Mouse (Mus musculus): ENCODE data around the gene Ppwd1. TPM values are rescaled to one million over a fixed set of nuclear protein-coding genes. Genes with fewer than 3 reads are reported as not detected.
"Not testable (repeated sequence)": the region's sequence is repeated elsewhere in the genome, so short reads cannot be mapped to it uniquely, and the experiment has no call there.

Gene Ppwd1
- polyA plus RNA-seq (2016; fragmentation: Nextera tagmentation; extraction: Ambion mirVana), result 19.8 and 21.6 TPM in 2 replicates

DNA sequence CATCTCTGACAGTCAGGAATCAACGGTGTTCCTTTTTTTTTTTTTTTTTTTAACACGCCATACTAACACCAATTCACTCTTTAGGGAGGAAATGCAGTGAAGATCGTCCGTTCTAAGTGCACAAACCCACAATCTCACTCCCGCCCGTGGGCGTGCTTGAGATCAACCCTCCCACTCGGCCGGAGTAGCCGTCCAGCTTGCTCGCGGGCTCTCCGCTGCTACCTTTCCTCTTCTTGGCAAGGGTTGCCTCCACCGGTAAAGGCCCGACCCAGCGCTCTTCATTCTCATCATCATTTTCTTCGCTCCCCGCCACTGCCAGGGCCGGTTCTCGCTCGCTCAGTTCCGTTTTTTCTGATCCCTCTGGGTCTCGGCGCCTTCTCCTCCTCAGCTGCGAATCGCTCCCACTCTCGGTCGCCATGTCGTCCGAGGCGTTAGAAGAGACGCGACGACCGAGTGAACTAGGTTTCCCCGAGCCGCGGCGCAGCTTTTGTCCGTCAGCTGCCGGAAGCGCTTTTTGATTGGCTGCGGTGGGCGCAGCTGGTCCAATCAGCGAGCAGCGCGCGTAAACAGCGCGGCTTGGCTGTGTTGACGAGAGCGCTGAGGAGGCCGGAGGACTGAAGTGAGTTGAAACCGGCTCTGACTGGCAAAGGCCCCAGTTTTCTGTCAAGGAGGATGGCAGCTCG, at the start of gene Ppwd1, which contains the start of gene Cenpk:
Ppwd1 (minus strand) TSS at position 460 of the 683 bp plus-strand sequence.
Cenpk (plus strand) TSS at position 228 of the 683 bp plus-strand sequence.
- Histone ChIP-seq H3K36me3 (replicated peaks) (peaks cover 23% of the 10 kb centered on the region), H3K27me3 (replicated peaks; ENCODE audit: low read depth, poor library complexity, severe bottlenecking) (no peaks in the 10 kb centered on the region), H3K27ac (replicated peaks) (peak within 1 kb of the TSS; percentile 97), H3K4me3 (peak within 1 kb of the TSS; percentile 77), H3K9me3 (no peaks in the 10 kb centered on the region), H3K4me1 (peaks cover 22% of the 10 kb centered on the region)
- peak; percentile 98 for DNase-seq (ENCODE audit: low spot score)
- under 1% methylated on average over 55 of the region's 55 CpGs for WGBS

DNA sequence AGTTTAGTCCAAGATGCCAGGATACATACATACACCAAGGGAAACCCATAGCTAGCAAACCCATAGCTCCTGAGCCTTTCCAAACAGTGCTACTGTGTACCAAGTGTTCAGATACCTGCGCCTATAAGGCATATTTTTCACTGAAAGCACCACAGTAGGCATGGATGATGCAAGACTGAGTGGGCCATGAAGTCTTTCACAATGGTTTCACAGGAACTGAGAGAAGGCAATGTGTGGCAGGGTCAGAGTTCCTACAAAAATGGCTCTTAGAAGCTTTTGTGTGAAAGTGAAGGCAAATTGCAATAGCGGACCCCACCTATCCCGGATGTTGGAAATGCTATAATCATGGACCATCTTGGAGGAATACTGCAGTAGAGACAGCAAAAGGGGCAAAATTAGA, 30.4 kb upstream of the Ppwd1 start:
- 91% methylated on average over 3 of the region's 3 CpGs for WGBS
- DNase-seq (ENCODE audit: low spot score), result no peak
- H3K9me3 ChIP-seq, result no peaks in the 10 kb centered on the region
- no peaks in the 10 kb centered on the region for H3K27me3 ChIP-seq (replicated peaks; ENCODE audit: low read depth, poor library complexity, severe bottlenecking)
- no peaks in the 10 kb centered on the region for H3K36me3 ChIP-seq (replicated peaks)
- no peaks in the 10 kb centered on the region for H3K4me1 ChIP-seq
- H3K4me3 ChIP-seq, result no peak overlapping the region
- no peak overlapping the region for H3K27ac ChIP-seq (replicated peaks)

DNA sequence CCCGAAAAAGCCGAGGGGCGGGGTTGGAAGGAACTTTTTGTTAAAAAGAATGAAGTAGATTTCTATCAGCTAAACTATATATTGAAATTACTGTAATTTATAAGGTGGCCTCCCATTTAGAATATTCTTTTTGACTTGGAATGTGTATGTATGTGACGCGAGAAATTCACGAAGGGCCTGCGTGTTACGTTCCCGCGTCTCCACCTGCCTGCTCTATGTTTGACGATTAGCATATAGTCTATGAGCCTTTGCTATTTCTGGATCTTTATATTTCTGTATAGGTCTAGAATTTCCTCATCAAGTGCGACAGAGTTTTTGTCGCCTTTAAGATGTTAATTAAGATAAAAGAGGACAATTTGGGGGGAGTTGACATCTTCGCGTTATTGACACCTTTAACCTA, 538 bp upstream of the Ppwd1 start:
- no peak for DNase-seq (ENCODE audit: low spot score)
- Histone ChIP-seq H3K27ac (replicated peaks) (peak overlapping the region; percentile 97), H3K9me3 (no peaks in the 10 kb centered on the region), H3K4me1 (peaks cover 22% of the 10 kb centered on the region), H3K4me3 (peak overlapping the region; percentile 77), H3K27me3 (replicated peaks; ENCODE audit: low read depth, poor library complexity, severe bottlenecking) (no peaks in the 10 kb centered on the region), H3K36me3 (replicated peaks) (peaks cover 24% of the 10 kb centered on the region)
- WGBS, result 9% methylated on average over 15 of the region's 15 CpGs

DNA sequence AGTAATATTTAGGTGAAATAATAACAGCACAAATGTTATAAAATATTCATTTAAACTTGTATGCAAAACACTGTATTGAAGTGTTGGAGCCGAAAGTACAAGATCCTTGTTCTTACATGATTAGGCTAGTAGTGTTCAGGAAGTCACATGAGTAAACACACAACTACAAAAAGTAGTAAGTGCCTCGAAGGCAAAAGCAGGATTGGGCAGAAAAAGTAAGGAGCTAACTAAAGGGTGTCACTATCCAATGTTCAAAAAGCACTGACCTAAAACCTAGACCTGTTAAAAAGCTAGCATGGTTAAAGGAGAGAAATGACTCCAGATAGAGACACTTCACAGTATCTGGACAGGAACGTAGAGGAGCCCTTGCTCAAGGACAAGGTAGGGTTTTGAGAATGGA, 1.2 kb downstream of the Ppwd1 start:
- DNase-seq (ENCODE audit: low spot score), result no peak
- Histone ChIP-seq H3K27me3 (replicated peaks; ENCODE audit: low read depth, poor library complexity, severe bottlenecking) (no peaks in the 10 kb centered on the region), H3K27ac (replicated peaks) (0 out of 2 replicates have a peak overlapping the region, but pooled peaks have one; percentile 31), H3K9me3 (no peaks in the 10 kb centered on the region), H3K4me3 (peak overlapping the region; percentile 77), H3K36me3 (replicated peaks) (peaks cover 24% of the 10 kb centered on the region), H3K4me1 (peaks cover 22% of the 10 kb centered on the region)
- WGBS, result 73% methylated on average over 3 of the region's 3 CpGs

DNA sequence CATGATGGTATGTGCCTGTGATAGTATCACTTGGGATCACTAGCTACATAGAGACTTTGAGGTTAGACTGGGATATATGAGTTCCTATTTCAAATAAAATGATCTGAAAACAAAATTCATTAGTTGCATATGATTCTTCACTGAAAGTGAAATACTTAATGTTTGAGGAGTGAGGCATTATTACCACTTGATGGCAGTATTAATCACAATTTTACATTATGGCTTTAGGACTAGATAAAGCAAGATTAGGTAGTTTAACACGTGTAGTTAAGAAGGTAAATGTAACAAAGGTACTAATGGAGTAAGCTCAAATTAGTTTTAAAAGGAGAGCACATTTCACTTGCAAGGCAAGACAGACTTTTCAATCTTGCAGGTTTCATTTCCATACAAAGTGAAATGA, 24.3 kb downstream of the Ppwd1 start:
- no peak overlapping the region for H3K27ac ChIP-seq (replicated peaks)
- no peaks in the 10 kb centered on the region for H3K4me1 ChIP-seq
- H3K9me3 ChIP-seq, result no peaks in the 10 kb centered on the region
- 85% methylated on average over 1 of the region's 1 CpGs for WGBS
- peaks cover 70% of the 10 kb centered on the region for H3K36me3 ChIP-seq (replicated peaks)
- no peak for DNase-seq (ENCODE audit: low spot score)
- no peak overlapping the region for H3K4me3 ChIP-seq
- no peaks in the 10 kb centered on the region for H3K27me3 ChIP-seq (replicated peaks; ENCODE audit: low read depth, poor library complexity, severe bottlenecking)

DNA sequence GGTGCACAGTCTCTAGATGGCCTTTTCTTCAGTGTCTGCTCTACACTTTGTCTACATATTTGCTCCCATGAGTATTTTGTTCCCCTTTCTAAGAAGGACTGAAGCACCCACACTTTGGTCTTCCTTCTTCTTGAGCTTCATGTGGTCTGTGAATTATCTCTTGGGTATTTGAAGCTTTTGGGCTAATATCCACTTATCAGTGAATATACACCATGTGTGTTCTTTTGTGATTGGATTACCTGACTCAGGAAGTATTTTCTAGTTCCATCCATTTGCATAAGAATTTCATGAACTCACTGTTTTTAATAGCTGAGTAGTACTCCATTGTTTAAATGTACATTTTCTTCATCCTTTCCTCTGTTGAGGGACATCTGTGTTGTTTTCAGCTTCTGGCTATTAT, 32.8 kb downstream of the Ppwd1 start:
- H3K36me3 ChIP-seq (replicated peaks), result peaks cover 74% of the 10 kb centered on the region
- H3K27ac ChIP-seq (replicated peaks); H3K4me1 ChIP-seq; H3K27me3 ChIP-seq (replicated peaks; ENCODE audit: low read depth, poor library complexity, severe bottlenecking); H3K9me3 ChIP-seq; DNase-seq (ENCODE audit: low spot score); H3K4me3 ChIP-seq: not testable (repeated sequence)

DNA sequence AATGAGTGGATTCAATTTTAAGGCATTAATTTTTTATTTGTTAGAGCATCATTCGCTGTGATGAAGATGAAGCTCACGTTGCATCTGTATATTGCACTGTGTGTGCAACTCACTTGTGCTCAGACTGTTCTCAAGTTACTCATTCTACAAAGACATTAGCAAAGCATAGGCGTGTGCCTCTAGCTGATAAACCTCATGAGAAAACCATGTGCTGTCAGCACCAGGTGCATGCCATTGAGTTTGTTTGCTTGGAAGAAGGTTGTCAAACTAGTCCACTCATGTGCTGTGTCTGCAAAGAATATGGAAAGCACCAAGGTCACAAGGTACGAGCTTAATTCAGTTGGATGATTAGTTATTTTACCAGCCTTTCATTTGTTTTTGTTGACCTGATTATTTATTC, 41.3 kb downstream of the Ppwd1 start:
- 91% methylated on average over 4 of the region's 4 CpGs for WGBS
- H3K4me3 ChIP-seq, result no peak overlapping the region
- DNase-seq (ENCODE audit: low spot score), result no peak
- H3K27me3 ChIP-seq (replicated peaks; ENCODE audit: low read depth, poor library complexity, severe bottlenecking), result no peaks in the 10 kb centered on the region
- H3K36me3 ChIP-seq (replicated peaks), result peaks cover 82% of the 10 kb centered on the region
- no peak overlapping the region for H3K27ac ChIP-seq (replicated peaks)
- no peaks in the 10 kb centered on the region for H3K4me1 ChIP-seq
- no peaks in the 10 kb centered on the region for H3K9me3 ChIP-seq

DNA sequence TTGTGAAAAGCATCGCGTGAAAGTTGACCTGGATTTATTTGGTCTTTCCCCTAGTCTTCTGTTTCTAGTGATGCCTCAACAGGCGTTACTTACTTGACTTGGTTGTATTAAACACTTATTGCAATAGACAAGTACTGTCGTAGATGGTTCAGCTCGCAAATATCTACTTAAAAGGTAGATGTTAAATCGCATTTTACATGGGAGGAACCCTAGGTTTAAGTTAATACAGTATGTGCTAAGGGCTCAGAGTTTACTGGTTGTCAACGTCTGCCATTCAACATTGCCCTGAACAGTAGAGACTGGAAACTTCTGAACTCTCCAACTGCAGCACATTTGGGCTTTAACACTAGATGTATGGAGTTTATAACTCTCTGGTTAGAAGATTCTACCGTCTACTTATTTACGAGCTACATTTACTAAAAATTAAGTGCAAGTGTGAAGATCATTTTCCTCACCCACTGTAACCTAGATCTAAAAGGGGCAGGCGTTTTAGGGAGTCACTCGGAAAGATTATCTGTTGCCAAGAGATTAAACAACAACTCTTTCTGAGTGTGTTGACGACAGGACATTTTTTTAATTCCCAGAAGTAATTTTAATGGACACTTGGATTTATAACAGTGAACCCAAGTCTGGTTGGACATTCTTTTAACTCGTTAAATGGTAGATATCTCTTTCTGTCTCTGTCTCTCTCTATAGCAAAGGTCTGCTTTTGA, 49.3 kb downstream of the Ppwd1 start:
- peak overlapping the region; percentile 92 for H3K27ac ChIP-seq (replicated peaks)
- 23% methylated on average over 13 of the region's 13 CpGs for WGBS

DNA sequence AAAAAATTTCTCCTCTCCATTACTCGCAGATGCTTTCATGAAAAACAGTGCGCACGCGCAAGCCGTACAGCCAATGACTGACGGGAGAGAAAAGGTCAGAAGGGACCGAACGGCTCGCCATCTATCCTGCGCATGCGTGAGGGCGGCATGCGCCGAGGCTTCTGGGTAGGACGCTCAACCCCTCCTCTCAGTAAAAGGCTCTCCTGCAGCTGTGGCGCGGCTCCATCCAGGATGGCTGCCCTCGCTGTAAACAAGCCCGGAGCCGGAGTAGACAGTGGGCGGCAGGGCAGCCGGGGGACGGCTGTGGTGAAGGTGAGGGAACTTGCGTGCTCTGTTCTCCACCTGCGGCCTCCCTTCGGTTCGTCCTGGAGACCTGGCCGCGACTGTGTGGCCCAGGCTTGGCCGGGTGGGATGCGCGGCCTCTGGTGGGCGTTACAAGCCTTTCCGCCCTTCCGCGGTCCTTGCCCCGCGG, 50.0 kb downstream of the Ppwd1 start, which contains the start of gene Trim23:
Trim23 (plus strand) TSS at position 148 of the 472 bp plus-strand sequence.
- peak; percentile 97 for DNase-seq (ENCODE audit: low spot score)
- Histone ChIP-seq H3K27me3 (replicated peaks; ENCODE audit: low read depth, poor library complexity, severe bottlenecking) (no peaks in the 10 kb centered on the region), H3K4me3 (peak within 1 kb of the TSS; percentile 82), H3K9me3 (no peaks in the 10 kb centered on the region), H3K4me1 (peaks cover 18% of the 10 kb centered on the region), H3K27ac (replicated peaks) (peak within 1 kb of the TSS; percentile 92), H3K36me3 (replicated peaks) (peaks cover 48% of the 10 kb centered on the region)
- under 1% methylated on average over 38 of the region's 38 CpGs for WGBS

More for the DNA sequence above, 49.3 kb downstream of the Ppwd1 start:
- Histone ChIP-seq H3K4me1 (peaks cover 18% of the 10 kb centered on the region), H3K27me3 (replicated peaks; ENCODE audit: low read depth, poor library complexity, severe bottlenecking) (no peaks in the 10 kb centered on the region), H3K9me3 (no peaks in the 10 kb centered on the region), H3K4me3 (peak overlapping the region; percentile 82), H3K36me3 (replicated peaks) (peaks cover 51% of the 10 kb centered on the region)
- DNase-seq (ENCODE audit: low spot score), result no peak

DNA sequence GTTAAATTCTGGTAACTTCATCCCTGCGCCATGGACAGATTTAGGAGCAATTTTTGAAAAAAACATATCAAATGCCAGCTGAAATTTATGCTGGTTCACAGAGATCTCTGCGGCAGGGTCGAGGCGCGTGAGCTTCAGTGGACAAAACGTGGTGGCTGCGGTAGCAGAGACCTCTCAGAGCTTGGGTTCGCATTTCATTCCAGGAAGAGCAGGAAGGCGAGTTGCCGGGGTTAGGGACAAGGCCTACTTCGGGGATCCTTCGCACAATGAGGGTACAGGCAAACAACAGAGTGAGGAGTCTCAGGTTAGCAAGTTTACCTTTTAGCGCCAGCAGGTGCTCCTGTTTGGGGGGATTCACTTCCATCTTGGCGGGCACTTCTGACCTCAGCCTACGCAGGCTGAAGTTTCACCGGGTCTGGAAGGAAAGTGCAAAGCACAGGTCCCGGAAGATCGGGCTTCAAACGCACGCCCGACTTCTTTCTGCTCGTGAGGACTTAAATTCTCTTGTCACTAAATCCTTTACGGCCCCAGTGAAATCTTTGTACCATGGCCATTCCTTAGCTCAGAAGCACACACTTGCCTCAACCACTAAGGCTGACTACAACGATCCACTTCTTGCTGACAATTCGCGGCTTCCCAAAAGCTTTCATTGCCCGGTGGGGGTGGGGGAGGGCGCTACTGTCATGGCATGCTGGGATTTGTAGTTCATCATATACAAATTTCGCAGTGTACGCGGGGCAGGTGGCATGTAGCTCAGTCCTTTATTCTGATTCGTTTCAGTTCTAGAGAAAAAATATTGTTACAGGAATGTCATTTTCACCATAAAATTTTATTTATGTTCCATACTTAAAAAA, 50.6 kb downstream of the Ppwd1 start, which contains the start of gene Trappc13:
Trappc13 (minus strand) TSS at position 674 of the 854 bp plus-strand sequence.
- H3K27me3 ChIP-seq (replicated peaks; ENCODE audit: low read depth, poor library complexity, severe bottlenecking), result no peaks in the 10 kb centered on the region
- H3K4me3 ChIP-seq, result peak within 1 kb of the TSS; percentile 82
- H3K27ac ChIP-seq (replicated peaks), result peak within 1 kb of the TSS; percentile 92
- under 1% methylated on average over 32 of the region's 32 CpGs for WGBS
- H3K9me3 ChIP-seq, result no peaks in the 10 kb centered on the region
- H3K4me1 ChIP-seq, result peaks cover 18% of the 10 kb centered on the region
- peaks cover 41% of the 10 kb centered on the region for H3K36me3 ChIP-seq (replicated peaks)
- peak; percentile 88 for DNase-seq (ENCODE audit: low spot score)

DNA sequence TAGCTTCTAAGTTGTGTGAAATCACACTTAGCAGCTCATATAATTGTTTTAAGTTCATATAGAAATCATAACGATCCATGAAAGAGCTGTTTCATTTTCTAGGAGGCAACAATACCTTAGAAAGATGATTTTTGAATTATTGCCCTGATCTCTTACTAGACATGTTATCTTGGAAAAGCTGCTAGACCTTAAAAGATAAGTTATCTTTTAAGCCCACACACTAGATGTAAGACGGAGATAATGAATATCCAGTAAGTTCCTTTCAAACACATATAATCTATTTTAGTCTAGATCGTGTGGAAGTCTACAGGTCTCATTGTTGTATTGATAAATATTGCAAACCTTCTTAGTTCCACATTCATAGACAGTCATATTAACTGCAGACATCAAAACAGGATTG, 51.8 kb downstream of the Ppwd1 start:
- Histone ChIP-seq H3K4me3 (peak overlapping the region; percentile 82), H3K9me3 (no peaks in the 10 kb centered on the region), H3K4me1 (peaks cover 18% of the 10 kb centered on the region), H3K36me3 (replicated peaks) (peaks cover 35% of the 10 kb centered on the region), H3K27me3 (replicated peaks; ENCODE audit: low read depth, poor library complexity, severe bottlenecking) (no peaks in the 10 kb centered on the region), H3K27ac (replicated peaks) (no peak overlapping the region)
- DNase-seq (ENCODE audit: low spot score), result no peak
- WGBS, result 83% methylated on average over 3 of the region's 3 CpGs

DNA sequence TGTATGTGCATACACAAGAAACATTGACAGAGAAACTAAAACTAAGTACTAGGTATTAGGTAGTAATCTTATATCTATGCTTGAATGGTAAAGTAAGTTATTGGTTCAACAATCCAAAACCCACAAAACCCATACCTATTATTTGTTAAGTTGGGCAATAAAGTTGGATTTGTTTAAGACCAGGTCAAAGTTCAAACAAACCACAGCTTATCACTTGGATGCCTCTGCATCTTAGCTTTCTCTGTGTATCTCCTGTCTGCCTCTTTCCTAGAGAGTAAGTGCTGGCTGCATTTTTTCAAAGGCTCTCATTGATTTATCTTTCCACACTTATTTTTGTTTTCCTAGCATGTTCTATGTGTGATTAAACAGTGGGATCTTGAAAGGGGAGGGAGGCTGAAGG, 56.1 kb downstream of the Ppwd1 start:
- peaks cover 10% of the 10 kb centered on the region for H3K4me1 ChIP-seq
- peaks cover 3% of the 10 kb centered on the region; the same call in 1 of the 2 replicates for H3K9me3 ChIP-seq
- no peak overlapping the region for H3K27ac ChIP-seq (replicated peaks)
- no peak for DNase-seq (ENCODE audit: low spot score)
- H3K4me3 ChIP-seq, result no peak overlapping the region
- H3K27me3 ChIP-seq (replicated peaks; ENCODE audit: low read depth, poor library complexity, severe bottlenecking), result no peaks in the 10 kb centered on the region
- H3K36me3 ChIP-seq (replicated peaks), result peaks cover 46% of the 10 kb centered on the region
